Mouse (Mus musculus) kidney, adult 11 months (tissue): ENCODE data around the gene Gdpd2.

Experiments used
- DNase-seq: peaks from one replicate; pipeline ENCODE4 v3.0.0; 2022

Gene Gdpd2

DNA sequence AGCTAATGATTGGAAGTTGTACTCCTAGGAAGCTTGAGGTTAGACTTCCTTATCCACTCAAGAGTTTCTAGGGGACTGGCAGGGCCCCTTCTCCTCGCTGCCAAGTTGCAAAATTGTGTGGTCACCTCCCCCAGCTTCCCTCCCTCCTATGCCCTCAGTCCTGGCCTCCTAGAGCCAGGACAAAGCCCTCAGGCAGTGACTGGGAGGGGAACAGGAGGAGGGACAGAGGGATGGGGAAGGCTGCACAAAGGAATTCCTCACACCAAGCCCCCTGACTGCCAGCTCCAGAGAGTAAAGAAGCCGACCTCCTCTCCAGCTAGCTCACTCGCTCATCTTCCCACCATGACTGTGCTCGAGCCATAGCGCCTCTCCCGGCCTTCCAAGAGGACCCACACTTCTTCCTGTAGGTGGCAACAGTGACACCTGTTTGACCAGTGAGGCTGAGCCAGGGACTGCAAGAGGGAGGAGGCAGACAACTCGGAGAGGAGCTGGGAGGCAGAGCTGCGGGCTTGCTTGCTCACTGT, at the start of gene Gdpd2:
Gdpd2 (plus strand) TSS at position 209 of the 524 bp plus-strand sequence.
- peak; percentile 41 for DNase-seq

GRCm38 (mm10) chrX:100686527-100686926, 43.1 kb upstream of the Gdpd2 start:
- no peak for DNase-seq

DNA sequence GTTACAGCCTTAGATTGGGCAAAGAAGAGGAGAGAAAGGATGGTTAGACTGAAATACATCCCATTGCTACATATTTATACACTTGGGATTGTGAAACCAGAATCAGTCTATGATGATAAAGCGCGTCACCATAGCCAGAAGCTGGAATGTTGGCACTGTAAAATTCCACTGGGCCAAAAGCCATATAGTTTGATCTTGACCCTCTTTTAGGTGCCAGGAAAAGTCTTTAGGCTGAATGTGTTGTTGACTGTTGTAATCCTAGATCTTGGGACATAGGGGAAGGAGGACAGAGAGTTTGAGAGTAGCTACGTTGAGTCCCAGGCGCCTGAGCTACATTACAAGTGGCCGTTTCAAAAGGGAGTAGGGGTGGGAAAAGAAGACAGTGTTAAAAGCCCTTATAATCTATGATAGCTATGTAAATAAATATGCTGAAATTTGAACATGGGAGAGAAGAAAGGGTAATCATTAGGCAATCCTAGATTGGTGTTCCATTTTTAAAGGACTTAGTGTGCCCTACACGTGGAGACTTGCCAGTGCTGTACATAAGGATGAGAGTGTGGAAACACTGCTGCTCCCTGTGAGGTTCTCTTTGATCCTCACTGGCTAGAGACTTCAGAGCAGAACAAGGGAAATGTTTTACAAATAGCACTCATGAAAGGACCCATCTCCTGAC, 42.2 kb upstream of the Gdpd2 start:
- DNase-seq, result no peak

DNA sequence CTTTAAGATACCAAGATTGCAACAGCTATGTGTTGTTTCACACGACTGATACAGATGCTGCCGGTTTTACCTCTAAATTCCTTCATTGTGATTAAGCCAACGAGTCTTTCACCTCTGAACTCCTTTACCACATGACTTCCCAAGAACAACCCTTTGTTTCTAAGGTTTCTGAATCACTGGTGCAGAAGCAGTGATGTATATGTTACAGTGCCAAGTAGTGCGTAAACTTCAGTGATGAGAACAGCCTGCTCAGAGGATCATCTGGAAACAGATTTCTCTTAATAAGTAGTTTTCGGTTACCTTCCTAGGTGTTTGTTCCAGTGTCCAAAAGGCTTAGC, 41.7 kb upstream of the Gdpd2 start:
- DNase-seq, result no peak

- DNase-seq, result no peak
These were observed 32.9 kb upstream of the Gdpd2 start for GRCm38 (mm10) chrX:100696776-100697175.

DNA sequence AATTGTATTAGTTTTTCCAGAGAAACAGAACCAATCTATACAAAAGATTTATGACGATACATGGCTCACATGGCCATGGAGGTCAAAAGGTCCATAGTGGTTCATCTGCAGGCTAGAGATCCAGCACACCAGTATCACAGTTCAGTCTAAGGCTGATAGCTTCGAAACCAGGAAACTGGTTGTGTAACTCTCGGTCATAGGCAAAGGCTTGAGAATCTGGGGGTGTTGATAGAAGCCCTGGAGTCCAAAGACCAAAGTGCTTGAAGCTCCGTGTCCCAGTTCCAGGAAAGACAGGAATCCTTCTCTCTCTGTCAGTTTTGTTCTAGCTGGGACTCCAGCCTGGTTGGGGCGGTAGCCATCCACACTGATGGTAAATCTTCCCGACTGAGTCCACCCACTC, 21.6 kb upstream of the Gdpd2 start:
- DNase-seq, result peak; percentile 38

GRCm38 (mm10) chrX:100716173-100716572, 13.5 kb upstream of the Gdpd2 start:
- DNase-seq, result no peak

GRCm38 (mm10) chrX:100728947-100729346, 726 bp upstream of the Gdpd2 start:
- DNase-seq, result peak; percentile 36

DNA sequence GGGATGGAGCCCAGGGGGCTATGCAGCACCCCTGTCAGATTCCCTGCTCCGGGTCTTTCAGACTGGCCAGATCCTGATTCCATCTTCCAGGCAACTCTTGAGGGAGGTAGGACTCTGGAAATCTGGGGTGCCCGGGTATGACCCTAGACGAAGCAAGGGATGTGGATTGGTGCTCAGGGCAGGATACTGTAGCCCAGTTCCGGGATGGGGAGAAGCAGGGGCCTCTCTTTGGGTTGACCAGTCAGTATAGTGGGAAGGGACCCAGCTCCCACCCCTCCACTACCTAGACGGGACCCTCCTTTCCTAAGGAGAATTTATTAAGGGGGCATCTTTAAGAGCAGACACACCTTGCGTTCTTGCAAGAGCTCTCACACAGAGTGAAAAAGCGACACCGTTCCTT, 593 bp downstream of the Gdpd2 start:
- DNase-seq, result no peak

- DNase-seq, result peak; percentile 64
These were observed 4.7 kb downstream of the Gdpd2 start for GRCm38 (mm10) chrX:100734359-100734758.

DNA sequence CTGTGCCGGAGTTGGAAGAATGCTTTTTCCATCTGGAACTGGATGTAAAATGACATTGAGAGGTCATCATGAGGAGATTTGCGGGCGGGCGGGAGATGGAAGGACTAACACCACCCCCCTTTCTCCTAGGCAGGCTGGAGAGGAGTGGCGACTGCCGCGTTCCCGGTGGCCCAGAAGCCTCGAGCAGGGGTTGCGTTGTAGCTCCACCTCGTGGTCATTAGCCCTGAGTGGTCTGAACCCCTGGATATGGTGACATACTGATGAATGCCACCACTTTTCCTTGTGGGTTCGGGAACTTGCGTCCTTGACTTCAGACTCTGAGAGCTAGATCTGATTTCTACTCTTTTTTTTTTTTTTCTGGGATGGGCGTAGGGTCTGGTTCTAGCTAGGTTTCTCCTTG, 9.2 kb downstream of the Gdpd2 start:
- DNase-seq, result peak; percentile 42

GRCm38 (mm10) chrX:100739443-100739842, 9.8 kb downstream of the Gdpd2 start:
- DNase-seq, result no peak

DNA sequence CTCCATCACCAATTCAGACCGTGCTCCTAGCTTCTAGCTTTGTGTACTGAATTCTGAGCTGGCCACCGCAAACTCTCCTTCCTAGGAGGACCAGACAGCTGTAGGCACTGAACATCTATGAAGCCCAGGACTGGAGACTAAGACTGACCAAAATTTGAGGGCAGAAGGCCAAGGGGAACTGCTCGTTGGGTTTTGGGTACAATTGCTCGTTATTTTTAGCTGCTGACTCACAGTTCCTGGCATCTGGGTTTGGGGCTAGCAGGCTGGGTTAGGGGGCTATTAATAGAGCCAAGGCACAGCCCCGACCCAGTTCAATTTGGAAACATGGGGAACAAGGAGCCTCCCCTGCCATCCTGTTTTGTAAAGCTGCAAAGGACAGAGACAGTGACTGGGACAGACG, 11.1 kb downstream of the Gdpd2 start:
- DNase-seq, result no peak

DNA sequence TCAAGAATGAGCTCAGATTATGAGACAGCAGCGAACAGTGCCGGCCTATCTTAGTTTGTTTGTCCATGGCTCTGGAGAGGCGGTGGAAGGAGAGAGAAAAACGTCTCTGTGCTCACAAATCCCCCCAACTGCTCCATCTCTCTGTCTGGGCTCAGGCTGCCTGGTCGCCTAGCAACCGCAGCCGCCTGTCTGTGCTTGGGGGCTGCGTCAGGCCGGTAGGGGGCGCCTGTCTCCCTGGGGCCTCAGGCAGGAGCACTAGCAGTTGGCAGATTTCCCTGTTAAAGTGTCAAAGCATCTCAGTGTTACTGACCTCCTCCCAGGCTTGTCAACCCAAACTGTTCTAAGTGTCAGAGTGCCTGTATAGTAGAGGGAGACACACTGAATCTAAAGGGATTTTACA, 12.3 kb downstream of the Gdpd2 start:
- no peak for DNase-seq

GRCm38 (mm10) chrX:100765855-100766254, 36.2 kb downstream of the Gdpd2 start:
- no peak for DNase-seq

DNA sequence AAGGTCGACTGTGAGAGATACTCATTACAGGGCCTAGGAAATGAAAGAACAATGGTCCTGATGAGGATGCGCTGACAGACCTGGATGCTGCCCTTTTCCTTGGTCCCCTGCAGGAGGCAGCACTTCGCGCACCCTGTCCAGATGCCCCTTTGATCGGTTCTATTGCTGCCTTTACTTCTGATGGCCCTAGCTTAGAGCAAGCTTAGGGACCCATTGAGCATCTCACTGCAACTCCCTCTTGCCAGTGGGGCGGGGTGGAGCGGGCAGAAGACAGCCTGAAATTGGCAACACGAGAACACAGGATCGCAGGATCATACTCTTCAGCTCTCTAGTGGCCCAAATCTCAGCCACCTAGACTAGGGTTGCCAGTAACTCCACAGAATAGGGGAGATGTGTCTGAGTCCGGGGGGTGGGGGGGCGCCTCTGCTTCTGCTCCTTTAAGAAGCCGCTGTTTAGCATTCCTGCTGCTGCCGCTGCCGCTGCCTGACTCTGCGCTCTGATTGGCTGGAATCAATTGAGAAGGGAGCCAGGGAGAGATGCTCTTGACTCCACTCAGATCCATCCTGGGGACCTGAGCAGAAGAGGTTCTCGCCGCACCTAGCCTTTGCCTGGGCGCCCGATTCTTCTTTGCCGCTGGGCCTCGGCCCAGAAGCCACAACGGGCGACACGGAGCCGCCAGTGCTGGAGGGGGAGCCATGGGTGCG, 37.7 kb downstream of the Gdpd2 start, which contains the start of gene Dlg3:
Dlg3 (plus strand) TSS at position 542 of the 704 bp plus-strand sequence.
- DNase-seq, result no peak

DNA sequence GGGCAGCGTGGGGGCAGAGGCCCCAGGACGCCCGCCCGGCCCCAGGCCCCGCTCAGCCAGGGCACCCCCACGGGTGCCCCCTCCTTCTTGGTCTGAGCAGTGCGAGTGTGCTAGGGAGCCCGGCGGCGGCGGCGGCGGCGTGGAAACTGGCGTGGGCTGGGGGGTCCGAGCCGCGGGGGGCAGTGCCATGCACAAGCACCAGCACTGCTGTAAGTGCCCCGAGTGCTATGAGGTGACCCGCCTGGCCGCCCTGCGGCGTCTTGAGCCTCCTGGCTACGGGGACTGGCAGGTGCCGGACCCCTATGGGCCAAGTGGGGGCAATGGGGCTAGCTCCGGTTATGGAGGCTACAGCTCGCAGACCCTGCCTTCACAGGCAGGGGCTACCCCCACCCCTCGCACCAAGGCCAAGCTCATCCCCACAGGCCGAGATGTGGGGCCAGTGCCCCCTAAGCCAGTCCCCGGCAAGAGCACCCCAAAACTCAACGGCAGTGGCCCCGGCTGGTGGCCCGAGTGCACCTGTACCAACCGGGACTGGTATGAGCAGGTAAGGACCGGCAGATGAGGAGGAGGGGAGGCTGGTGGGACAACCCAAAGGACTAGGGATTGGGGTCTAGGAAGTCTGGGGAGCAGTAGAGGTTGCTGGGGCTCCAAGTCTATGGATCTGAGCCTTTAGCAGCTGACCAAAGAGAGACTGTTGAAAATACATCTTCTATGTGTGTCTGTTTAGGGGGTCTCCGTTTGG, 38.4 kb downstream of the Gdpd2 start:
- no peak for DNase-seq

DNA sequence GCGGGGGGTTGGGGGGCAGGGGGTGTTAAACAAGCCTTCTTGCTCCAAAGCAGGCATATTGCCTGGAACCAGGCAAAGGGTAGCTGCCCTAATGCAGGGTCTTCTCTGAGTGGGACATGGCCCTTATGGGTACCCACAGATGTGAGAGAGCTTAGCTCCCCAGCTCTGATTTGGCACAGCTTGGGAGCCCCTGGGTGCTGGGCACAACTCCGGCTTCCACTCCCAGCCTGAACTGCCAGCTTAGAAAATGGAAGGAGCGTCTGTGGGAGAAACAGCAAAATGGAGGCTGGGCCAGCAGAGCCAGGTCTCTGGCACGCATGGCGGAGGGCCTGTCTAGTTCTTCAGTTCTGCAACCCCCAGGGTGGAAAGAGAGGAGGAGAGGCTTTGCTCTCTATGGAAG, 39.6 kb downstream of the Gdpd2 start:
- DNase-seq, result no peak

DNA sequence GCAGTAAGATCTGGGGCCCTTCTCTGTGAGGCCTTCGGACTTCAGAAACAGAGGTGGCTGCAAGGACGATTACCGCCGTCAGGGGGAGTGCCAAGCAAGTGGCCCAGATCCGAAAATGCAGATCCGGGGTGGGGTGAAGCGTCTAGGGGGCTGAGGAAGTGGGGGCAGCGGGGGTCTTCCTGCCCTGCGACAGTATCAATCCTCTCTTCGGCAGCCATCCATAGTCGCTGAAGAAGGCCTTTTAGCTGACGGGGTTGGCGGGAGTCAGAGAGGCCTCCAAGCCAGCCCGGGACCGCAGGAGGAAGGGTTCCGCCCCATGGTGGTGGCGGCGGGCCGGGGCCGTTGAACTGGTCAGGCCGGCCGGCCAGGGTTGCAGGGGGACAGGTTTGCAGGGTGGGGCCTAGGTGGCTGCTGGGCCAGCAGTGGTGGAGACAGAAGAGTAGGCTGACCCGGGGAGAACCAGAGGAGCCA, 44.7 kb downstream of the Gdpd2 start:
- DNase-seq, result peak; percentile 51

GRCm38 (mm10) chrX:100775405-100775804, 45.7 kb downstream of the Gdpd2 start:
- no peak for DNase-seq

DNA sequence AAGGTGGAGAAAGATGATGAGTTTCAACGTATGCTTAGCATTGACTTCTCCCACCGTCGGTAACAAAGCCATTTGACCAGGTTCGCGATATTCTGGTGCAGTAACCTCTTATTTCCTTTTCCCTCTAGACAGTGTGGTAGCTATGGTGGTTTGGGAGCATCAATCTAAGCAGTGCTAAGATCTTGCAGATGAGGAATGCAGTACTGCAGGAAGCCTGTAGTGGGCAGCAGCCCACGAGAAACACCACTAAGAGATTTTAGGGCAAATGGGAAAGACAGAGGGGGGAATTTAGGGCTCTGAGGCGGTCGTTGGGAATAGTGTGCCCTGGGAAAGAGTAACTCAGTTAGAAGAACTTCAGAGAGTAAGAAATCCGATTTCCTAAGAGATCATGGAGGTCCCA, 46.8 kb downstream of the Gdpd2 start:
- DNase-seq, result no peak

- peak; percentile 91 for DNase-seq
These were observed 47.4 kb downstream of the Gdpd2 start for GRCm38 (mm10) chrX:100776985-100777654.

DNA sequence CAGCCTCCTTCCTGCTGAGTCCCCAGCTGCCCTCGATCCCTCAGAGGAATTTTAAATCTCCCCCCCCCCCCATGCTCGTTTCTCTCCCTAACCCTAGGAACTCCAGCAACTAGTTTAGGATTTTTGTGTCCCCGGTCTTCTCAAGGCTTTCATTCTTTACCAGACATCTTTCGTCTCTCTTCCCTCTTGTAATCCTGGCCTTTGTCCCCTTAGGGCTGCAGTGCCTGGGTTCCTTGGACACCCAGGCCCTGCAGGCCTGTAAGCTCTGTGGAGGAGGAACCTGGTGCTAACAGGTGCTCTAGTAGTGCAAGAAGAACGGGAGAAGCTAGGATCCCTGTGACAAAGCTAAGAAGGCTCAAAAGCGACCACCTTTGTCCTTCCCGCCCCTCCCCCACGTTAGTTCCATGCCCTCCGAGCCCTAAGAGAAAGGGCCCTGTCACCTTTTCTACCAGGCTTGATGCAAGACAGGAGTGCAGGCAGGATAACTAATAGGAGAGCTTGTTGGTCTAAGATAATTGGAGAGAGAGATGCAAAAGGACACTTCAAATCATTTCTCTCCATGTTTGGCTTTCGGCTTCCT, 48.1 kb downstream of the Gdpd2 start:
- DNase-seq, result no peak
